Mouse (Mus musculus) erythroblast, embryonic 14.5 days (primary cell): ENCODE data around the gene Foxe1.
A peak's percentile ranks its signal among the peaks of the same experiment; 100 is the strongest.

ENCODE experiments used
- GATA1 ChIP-seq: IDR thresholded peaks from 2 replicates; pipeline ENCODE4 v1.6.1; 2012; ENCODE audit warnings: low read length, inconsistent platforms, mixed read lengths
- TAL1 ChIP-seq: IDR thresholded peaks from 3 replicates; pipeline ENCODE4 v1.6.1; 2012; ENCODE audit warnings: low read length, inconsistent platforms, mixed read lengths

DNA sequence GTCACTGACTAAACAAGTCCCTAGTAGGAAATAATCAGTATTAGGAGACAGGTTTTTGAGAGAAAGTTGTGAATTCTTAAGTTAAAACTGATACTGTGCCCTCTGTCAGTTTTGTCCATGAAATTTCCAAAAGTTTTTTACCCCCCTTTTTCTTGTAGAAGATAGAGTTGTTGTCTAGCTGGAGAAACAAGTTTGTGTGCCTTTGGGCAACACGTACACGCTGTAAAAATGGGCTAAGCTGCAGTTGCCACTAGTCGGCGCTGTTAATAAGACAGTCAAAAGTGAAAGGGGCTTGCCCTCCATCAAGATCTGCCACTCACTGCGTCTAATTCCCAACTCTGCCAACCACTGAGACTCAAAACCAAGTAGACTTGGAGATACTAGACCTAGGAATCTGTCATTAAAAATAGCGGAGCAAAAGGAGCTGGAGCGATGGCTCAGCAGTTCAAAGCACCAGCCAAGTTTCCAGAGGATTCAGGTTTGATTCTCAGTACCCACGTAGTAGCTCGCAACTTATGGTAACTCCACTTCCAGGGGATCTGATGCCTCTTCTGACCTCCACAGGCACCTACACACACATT is 47.1 kb downstream of the Foxe1 start:
- no peak for TF ChIP-seq TAL1
- TF ChIP-seq GATA1 = peak; percentile 22; the same call in 1 of the 2 replicates
